Mouse (Mus musculus) ES-Bruce4 (cell line): ENCODE measurements around the gene Otop2.

ENCODE experiments used
- CTCF ChIP-seq: IDR thresholded peaks from one replicate; pipeline ENCODE4 v1.8.1; 2011; ENCODE audit warnings: low read depth, low read length
- EP300 ChIP-seq: IDR thresholded peaks from 2 replicates; pipeline ENCODE4 v1.6.1; 2011; ENCODE audit warnings: low read depth, low read length; ENCODE audit not compliant: insufficient read depth
- POLR2A ChIP-seq: IDR thresholded peaks from one replicate; pipeline ENCODE4 v1.8.1; 2011; ENCODE audit warnings: low read length; ENCODE audit not compliant: insufficient read depth

DNA sequence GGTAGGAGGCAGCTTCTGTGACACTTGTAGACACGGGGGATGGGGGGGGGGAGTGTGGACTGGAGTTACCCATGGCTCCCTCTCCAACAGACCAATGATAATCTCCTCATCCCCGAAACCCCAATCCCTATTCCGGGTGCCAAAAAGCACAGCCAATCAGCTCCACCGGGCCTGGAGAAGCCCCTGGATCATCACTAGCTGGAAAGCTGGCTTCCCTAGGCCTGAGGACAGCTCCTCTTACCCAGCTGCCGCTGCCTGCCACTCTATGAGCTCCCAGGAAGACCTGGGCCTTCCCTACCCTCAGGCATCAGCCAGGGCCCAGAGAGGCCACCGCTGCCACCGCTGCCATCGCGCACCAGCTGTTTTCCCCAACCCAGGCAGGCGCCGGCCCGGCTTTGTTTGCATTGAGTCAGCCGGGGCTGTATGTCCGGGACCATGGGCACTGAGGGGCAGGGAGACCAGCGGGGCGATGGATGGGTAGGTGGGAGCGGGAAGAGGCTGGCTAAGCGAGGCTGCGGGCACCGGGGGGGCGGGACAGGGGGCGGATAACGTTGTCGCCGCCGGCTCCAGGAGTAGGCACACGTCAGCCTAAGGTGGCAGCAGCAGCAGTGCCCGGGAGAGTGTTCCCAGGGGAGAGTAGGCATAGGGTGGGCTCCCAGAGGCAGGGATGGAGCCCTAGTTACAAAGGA is 59.9 kb downstream of the Otop2 start:
- no peak for TF ChIP-seq CTCF
- TF ChIP-seq POLR2A = no peak
- no peak for TF ChIP-seq EP300
